Mouse (Mus musculus) frontal cortex, adult 2 months (tissue): Measurements from ENCODE around the gene Ptpn9. TPM values are rescaled to one million over a fixed set of nuclear protein-coding genes. Genes with fewer than 3 reads are reported as not detected.
"Not testable (repeated sequence)": the region's sequence is repeated elsewhere in the genome, so short reads cannot be mapped to it uniquely, and the experiment has no call there.

Experiments used
- DNase-seq, 2 experiments: peaks; one replicate each; pipeline ENCODE4 v3.0.0; 2022; ENCODE audit warnings: low spot score in 1 of 2; ENCODE audit errors: extremely low spot score in 1 of 2
- polyA plus RNA-seq: library from polyadenylated mRNA; depleted of rRNA; stranded (reverse); fragments of >200 nt; gene quantifications from 2 replicates; pipeline ENCODE4 v1.2.3, GENCODE M21; 2012; rRNA removed

The Ptpn9 gene
- 25.1 TPM in 2 replicates for polyA plus RNA-seq

DNA sequence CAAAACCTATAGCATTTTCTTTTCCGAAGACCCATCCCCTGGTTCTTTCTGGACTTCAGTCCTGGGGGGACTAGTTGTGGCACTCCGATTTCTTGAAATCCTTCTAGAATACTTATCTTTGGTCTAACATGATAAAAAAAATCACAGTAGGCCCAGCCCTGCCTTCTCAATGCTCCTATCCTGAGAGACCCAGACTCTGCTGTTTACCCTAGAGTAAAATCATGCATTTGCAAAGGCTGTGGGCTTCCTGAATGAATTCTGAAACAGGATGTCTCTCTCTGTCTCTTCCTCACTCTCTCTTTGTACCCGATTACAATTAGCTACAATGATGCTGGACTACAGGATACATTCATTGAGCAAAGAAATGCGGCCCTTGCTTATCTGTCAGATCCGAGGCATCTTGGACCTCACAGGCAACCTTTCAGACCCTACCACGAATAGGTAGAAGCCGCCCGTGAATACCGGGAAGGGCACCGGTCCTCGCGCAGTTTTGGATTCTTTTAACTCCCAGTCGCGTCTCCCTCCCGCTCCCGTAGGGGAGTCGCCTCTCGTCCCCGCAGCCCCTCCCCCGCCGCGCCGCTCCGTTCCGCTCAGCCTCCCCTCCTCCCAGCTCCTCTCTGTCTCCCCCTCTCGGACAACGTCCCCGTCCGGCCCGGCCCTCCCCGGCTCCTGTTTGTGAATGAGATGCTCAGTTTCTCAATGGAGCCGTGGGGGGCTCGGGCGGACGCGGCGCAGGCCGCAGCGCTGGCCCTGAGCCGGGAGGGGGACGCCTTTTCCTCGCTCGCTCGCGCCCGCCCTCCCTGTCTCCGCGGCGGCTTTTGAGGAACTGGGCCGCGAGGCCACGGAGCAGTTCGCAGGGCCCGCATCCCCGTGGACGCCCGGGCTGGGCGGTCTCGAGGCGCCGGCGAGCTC, at the start of gene Ptpn9:
Ptpn9 (plus strand) TSS at position 638 of the 912 bp plus-strand sequence.
- peak; percentile 59 to 90 for DNase-seq

DNA sequence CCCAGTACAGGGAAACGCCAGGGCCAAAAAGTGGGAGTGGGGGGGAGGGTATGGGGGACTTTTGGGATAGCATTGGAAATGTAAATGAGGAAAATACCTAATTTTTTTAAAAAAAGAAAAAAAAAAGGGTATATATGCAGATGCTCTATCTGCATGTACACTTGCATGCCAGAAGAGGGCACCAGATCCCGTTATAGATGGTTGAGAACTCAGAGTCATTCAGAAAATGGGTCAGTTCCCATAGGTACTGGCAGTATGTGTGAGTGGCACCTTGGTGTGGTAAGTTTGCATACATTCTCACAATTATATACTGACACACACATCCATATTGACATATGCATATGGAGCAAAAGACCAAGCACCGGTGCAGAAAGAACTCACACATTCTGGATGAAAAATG, 47.2 kb upstream of the Ptpn9 start:
- DNase-seq: peak in 1 of 2 experiments; percentile 77

DNA sequence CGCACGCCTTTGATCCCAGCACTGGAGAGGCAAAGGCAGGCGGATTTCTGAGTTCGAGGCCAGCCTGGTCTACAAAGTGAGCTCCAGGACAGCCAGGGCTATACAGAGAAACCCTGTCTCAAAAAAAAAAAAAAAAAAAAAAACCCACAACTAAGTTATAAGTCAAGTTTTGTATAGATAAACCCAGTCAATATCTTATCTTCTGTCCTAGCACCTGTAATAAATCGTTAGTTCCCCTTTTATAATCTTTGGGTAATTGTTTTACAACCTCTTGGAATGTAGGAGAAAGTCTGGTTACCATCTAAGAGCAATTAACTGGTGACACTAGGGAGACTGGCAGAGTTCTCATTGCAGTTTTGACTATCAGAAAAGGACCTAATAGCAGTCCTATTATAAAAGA, 46.0 kb upstream of the Ptpn9 start:
- not testable (repeated sequence) for DNase-seq

DNA sequence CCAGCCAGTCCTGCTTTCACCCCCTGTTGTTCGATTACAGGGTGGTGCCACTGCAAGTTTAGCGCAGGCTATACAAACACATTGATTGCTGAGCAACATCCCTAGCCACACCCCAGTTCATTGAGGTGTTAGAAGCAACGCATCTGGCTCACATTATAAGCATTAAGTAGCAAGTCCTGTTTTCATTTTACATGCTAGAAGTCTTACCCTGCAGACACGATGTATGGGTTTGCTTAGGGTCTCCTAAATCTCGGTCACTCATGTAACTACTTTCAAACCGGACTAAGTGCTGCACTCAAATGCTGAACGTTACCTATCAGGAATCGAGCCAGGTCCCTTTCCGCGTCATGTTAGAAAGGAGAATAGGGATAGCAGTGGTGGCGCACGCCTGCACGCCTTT, 45.0 kb upstream of the Ptpn9 start:
- no peak for DNase-seq

DNA sequence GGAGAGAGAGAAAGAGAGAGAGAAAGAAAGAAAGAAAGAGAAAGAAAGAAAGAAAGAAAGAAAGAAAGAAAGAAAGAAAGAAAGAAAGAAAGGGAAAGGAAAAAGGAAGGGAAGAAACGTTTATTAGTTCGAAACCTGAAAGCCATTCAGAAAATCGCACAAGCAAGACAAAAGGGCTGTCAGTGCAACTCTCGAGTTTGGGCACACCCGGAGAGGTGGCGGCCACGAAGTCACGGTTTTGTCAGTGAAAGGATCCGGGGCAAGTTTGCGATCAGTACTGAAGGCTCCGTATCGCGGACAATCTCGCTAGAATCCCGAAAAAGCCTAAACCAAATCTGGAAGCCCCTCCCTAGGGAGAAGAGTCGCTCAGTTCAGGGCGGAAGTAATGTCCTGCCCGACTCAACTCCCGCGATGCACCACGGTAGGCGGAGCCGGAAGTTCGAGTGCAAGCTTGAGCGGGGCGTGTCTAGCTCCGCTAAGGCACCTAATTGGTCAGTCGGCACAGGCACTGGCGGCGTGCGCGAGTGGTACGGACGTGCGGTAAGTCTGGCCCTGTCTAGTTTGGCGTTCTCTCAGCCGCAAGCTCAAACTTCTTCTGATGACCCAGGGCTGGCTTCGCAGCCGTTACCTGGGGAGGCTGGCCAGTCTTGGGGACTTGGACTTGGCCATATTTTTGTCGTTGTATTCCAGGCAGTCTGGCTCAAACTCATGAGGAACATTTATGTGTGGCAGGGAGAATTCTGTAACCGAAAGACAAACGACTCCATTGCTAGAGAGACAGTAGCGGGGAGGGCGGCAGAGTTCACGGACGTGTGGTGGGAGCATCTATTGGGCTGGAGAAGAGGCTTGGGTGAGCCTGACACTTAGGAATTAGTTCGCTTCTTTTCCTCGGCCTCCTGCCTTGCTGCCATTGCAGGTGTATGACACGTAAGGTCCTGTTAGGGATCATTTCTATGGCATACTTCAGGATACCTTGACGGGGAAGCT, 44.0 kb upstream of the Ptpn9 start, which contains the start of gene Snupn:
Snupn (plus strand) TSS at position 465 of the 987 bp plus-strand sequence.
- peak; percentile 91 to 97 for DNase-seq

DNA sequence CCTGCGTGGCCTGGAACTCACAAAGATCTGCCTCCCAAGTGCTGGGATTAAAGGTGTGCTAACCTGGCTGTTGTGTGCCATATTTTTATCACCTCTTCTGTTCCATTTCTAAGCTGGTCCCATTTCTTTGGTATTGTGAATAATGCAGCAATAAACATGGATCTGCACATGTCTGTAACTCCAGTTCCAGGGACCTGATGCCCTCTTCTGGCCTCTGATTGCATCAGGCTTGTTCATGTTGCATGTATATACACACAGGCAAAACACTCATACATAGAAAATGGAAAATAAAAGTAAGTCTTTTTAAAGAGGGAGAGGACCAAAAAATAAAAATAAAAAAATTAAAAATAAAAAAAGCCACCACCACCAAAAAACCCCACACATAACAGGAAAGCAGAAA, 41.2 kb upstream of the Ptpn9 start:
- no peak for DNase-seq

DNA sequence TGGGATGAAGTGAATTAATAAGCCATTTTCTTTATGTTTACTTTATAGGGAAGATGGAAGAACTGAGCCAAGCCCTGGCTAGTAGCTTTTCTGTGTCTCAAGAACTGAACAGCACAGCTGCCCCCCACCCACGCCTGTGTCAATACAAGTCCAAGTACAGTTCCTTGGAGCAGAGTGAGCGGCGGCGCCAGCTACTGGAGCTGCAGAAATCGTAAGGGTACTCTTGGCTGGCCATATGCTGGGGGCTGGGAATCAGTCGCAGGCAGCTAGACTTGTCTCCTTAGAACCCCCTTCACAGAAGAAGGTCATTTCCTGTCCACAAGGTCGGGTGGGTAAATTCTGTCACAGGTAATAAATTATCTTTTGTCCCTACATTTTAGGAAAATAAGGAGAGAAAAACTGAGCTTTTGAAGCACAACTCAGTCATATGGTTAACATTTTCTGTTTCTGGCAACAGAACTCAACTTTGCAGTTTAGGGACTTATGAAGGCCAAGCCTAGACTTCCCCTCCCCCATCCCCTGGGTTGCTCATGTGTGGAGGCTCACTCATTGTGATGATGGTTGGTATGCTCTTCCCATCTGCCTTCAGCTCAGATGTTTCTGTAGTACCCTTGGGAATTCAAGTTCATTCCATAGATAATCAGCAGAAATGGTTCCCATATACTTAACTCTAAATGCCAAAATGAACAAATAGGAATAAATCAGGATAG, 37.6 kb upstream of the Ptpn9 start:
- DNase-seq: no peak

DNA sequence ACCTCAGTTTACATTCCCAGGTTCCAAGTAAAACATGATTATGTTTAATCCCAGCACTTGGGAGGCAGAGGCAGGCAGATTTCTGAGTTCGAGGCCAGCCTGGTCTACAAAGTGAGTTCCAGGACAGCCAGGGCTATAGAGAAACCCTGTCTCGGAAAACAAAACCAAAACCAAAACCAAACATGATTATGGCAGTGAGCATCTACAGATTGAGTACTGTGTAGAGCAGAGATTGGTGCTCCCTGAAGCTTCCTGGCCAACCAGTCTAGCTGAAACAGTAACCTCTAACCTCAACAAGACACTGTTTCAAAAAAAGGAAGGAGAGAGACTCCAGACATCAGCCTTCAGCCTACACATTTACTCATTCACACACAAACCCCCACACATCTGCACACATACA, 36.0 kb upstream of the Ptpn9 start:
- DNase-seq: no peak

DNA sequence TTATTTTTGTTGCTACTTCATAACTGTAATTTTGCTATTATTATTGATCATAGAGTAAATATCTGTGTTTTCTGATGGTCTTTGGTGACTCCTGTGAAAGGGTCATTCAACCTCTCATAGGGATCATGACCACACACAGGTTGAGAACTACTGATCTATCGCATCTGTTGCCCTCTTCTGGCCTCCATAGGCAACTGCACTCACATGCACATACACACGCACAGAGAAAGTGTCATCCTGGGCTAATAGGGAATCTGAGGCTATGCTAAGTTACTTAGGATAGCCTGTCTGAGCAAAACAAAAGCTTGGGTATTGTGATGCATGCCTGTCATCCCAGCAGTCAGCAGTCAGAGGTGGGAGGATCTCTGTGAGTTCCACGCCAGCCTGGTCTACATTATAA, 33.1 kb upstream of the Ptpn9 start:
- no peak for DNase-seq

DNA sequence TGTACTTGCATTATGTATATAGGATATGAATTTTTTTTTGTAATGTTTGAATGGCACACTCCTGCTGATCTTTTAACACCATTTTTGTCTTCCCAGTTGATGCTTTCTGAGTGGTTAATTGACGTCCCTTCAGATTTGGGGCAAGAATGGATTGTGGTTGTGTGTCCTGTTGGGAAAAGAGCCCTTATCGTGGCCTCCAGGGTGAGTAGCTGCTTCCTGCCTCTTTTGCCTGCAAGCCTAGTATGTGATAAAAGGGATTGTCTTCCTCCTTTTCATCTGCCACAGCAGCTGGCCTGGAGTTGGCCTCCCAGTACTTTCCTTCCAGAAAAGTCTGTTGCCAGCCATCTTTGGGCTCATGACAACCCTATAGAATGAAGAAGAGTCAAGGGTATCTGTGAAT, 24.6 kb upstream of the Ptpn9 start:
- DNase-seq: no peak

DNA sequence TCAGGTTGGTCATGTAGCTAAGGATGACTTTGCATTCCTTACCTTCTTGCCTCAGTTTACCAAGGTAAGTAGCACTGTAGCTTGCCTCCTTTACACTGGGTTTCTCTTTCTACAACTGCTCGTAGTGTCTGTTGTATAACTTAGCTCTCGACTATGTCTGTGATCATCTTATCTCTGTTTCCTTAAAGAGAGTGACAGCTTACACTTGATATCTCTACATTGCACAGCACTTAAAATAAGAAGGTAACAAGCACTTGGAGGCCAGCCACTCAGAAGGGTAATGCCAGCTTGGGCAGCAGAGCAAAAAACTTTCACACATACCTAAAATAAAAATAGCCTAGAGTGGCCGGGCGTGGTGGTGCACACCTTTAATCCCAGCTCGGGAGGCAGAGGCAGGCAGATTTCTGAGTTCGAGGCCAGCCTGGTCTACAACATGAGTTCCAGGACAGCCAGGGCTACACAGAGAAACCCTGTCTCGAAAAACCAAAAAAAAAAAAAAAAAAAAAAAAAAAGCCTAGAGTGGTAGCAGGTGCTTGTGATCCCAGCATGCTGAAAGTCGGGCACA, 20.7 kb upstream of the Ptpn9 start:
- no peak for DNase-seq

DNA sequence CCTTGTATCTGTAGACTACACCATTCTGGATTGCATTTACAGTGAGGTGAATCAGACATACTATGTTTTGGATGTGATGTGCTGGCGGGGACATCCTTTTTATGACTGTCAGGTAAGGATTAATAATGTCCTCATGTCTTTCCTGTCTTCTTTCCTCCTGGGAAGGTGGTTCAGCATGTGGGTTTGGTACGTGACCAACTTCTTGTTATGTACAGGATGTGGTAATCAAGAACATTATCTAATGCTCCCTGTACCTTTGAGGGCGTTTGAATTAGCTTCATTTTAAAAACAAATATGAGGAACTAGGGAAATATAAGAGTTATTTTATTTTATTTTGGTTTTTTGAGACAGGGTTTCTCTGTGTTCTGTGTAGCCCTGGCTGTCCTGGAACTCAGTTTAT, 19.5 kb upstream of the Ptpn9 start:
- DNase-seq: no peak

DNA sequence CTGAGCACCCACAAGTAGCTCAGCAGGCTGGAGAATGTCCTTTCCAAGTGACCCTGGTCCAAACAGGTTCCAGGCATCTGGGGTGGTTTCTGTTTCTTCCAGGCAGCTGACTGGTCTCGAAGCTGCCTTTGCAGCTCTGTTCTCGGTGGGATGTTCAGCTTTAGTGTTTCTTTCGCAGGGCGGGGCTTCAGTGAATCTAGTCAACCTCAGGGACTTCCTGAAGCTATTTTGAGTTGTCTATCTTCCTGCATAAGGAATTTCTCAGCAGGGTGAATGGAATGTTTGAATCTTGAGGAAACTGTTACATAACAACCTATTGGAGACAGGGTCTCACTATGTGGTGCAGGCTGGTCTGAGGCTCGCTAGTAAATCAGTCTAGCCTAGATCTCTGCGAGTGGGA, 14.5 kb upstream of the Ptpn9 start:
- DNase-seq: no peak

DNA sequence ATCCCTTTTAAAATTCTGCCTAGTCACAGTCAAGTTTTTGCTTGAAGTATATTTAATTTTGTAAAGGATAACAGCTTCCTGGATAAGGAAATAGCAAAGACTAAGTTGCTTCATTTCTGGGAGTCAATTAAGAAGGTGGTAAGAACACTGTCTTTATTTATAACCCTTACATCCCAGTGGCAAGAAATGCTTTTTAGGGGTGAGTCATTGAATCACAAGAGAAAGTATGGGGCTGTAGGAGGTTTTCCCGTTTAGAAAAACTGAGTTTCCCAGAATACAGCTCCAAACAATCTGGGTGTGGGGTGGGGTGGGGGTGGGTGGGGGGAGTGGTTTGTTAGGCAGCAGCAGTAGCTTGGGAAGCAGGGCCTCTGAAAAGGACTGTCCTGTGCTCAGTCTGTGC, 13.2 kb upstream of the Ptpn9 start:
- peak in 1 of 2 experiments; percentile 63 for DNase-seq

DNA sequence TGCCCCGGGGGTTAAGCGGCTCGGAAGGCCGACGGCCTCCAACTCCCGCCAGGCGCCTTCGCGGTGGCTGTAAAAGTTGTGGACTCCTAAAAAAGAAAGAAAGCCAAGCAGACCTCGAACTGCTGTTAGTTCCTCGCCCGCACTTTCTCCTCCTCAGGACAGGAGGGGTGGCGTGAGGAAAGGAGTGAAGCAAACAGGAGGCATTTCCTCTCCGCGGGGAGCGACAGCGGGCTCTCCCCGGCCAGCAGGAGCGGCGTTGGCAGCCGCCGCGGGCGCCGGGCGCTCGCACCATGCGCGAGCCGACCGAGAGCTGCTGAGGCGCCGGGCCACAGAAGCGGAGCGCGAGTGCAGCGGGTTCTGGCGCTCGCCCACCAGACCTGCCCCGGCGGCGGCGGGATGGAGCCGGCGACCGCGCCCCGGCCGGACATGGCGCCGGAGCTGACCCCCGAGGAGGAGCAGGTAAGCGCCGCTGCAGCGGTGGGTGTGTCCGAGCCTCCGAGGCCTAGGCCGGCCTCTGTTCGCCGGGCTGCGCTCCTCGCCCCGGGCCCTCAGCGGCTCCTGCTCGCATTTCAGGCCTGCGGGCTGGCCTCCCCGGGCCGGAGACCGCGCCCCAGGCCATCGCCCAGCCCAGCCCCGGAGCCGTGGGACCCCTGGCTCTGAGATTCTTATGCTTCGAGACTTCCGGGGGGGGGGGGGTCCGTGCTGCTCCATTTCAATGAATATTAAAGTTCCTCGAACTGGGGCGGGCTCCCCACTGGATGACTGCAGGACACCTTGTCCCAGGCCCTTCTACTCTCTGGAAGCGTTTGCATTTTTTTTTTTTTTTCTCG, 690 bp downstream of the Ptpn9 start:
- DNase-seq: peak in 1 of 2 experiments; percentile 37

DNA sequence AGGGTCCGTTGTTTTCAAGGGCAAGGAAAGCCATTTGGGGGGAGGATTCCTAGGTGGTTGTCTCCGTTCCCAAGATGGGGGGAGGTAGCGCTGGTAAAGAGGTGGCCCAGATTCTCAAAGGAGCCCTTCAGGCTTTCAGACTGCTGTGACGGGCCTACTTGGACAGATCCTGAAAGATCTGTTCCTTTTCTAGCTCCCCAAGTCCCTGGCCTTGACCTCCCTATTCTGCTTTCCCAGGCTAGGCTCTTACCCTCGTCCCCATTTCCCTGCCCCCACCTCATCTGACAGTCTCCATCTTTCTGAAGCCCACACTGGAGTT, 1.3 kb downstream of the Ptpn9 start:
- peak in 1 of 2 experiments; percentile 40 for DNase-seq

DNA sequence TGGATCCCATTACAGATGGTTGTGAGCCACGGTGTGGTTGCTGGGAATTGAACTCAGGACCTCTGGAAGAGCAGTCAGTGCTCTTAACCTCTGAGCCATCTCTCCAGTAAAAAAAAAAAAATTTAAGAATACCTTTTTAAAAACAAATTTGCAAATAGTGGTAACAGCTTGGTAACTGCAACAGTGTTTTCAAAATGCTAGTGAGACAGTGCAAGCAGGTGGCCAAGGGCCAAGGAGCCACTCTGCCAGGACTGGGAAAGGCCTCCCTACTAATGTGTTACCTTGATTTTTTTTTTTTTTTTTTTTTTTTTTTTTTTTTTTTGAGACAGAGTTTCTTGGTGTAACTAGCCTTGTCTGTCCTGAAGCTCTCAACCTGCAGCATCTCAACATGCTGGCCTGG, 2.5 kb downstream of the Ptpn9 start:
- DNase-seq: not testable (repeated sequence)

DNA sequence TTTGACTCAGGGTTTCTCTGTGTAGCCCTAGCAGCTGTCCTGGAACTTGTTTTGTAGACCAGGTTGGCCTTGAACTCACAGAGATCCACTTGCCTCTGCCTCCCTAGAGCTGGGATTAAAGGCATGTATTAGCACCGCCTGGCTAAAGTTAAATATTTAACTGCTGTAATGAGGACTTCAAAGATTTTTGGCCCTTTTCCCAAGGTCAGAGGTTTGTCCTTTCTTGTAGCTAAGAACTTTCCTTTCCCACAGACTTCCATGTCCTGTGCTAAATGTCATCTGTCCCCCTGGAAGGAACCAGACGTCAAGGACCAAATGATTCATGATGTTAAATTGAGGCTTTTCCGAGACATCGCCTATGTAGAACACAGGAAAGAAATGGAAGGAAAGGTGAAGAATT, 8.3 kb downstream of the Ptpn9 start:
- DNase-seq: no peak

DNA sequence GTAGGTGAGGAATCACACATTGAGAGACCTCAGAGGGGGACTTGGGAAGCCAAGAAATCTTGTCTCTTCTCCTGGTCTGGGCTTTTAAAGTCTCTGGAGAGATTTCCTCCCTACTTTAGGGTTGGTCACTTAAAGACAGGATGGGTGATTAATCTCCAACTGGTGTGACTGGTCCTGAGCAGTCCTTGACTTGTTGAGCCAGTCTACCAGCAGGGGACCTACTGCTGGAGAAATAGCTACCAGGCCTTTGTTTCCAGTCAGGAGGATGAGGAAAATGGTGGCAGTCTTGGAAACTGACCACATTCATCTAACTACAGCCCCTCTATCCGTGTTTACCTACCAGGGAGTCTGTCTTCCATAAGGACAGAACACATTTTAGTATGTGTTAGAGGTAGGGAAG, 17.7 kb downstream of the Ptpn9 start:
- no peak for DNase-seq

DNA sequence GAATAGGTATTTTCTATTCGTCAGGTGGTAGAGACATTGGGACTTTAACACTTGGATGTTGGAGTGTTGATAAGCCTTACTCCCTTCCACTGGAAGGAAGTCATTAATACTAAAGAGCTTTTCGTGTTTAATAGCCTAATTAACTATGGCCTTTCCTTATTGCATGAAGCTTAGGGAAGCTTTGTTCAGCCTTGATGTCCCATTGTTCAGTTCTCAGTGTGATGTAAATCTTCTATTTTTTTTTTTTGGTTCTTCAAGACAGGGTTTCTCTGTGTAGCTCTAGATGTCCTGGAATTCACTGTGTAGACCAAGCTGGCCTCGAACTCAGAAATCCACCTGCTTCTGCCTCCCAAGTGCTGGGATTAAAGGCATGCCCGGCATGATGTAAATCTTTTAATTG, 18.2 kb downstream of the Ptpn9 start:
- no peak for DNase-seq
